Mouse (Mus musculus) lung, postnatal 10 days (tissue): ENCODE measurements around the gene Rpl9-ps1.
A peak's percentile ranks its signal among the peaks of the same experiment; 100 is the strongest.

ENCODE experiments used
- DNase-seq: peaks from one replicate; pipeline ENCODE4 v3.0.0; 2021

Gene Rpl9-ps1

DNA sequence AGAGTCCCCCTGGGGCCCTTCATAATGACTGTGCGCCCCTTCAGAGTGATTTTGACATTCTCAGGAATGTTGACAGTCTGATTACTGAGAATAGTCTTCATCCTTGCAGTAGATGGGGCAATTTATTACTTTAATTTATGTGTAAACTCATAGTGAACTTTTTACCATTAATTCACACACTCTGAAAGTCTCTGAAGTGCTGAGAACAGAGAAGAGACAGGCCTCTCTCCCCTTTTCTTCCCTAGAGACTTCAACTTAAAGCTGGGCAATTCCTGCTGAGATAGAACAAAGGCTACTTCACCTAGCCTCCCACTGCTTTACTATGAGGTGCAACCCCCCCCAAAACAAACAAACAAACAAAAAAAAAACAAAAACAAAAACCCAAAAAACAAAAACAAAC is at the start of gene Rpl9-ps1:
TSS of gene Rpl9-ps1 (minus strand) at position 101 of the 400 bp plus-strand sequence.
- DNase-seq = no peak

DNA sequence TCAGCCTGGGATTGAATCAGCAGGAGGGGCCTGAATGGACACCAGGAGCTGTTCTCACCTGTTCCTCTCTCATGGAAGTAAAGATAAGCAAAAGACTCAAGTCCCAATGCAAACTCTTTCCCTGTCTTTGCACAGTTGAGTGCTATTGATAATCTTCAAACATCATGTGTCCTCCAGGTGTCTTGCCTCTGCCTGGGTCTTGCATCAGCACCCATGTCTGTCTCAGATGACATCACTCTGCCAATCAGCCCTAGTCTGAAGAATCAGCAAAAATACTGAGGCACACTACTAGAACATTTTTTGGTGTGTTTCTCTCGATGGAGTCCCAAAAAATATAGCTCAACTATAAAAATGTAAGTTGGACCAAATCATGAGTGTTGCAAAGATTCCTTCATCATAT is 46.6 kb upstream of the Rpl9-ps1 start:
- no peak for DNase-seq

DNA sequence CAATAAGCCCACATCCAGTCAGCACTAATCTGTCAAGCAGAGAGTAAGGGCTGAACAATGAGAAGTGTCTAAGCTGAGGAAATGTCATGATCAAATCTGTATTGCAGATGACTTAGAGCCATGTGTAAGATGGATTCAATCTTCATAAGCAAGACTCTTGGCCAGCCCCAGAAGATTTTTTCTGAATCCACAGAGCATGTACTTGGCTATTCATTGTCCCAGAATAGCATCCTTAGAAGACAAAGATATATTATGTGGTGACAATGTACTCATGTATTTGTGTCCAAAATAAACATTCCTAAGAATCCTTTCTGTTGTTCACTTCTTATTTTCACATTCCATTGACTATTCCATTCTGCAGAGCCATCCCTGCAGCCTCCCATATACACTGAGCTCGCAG is 44.5 kb upstream of the Rpl9-ps1 start:
- no peak for DNase-seq

DNA sequence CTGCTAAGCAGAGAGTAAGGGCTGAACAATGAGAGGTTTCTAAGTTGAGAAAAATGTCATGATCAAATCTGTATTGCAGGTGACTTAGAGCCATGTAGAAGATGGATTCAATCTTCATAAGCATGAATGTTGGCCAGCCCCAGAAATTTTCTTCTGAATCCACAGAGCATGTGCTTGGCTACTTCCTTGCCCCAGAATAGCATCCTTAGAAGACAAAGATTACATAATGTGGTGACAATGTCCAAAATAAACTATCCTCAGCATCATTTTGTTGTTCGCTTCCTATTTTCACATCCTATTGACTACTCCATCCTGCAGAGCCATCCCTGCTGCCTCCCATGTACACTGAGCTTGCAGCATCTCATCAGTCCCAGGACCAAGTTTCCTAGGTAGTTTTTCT is 30.2 kb upstream of the Rpl9-ps1 start:
- no peak for DNase-seq

DNA sequence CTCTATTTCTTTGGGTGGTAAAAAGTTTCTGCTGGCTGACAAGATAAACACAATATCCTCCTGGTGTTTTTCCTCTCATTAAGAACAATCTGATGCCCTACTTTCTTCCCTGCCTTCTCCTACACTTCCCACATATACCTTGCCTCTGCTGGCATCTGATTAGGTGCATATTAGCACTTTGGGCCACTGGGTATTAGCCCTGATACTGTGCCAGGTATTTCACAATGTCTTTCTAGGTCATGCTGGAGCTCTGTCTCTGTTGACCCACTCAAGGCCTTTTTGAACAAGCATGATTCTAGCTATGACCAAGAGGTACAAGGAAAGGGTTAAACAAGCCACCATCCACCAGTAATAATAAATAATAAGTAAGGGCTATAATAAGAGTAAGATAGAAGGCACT is 26.3 kb upstream of the Rpl9-ps1 start:
- no peak for DNase-seq

DNA sequence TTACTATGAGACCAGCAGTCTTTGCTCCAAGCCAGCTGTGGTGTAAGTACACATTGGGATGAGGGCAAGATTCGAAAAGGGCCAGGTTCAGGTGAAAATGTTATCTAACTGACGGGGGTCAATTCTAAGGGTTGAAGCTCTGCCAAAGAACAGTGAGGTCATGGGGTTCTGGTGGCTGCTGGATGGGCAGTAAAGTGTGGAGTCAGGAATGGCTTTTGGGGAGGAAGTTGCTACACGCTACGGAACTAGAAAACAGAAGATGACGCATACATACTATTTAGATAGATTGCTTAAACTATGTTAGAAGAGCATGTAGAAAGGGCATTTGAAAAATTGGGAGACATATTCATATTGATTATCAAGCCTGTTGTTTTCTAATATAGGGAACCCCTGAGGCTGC is 18.1 kb upstream of the Rpl9-ps1 start:
- DNase-seq = no peak

DNA sequence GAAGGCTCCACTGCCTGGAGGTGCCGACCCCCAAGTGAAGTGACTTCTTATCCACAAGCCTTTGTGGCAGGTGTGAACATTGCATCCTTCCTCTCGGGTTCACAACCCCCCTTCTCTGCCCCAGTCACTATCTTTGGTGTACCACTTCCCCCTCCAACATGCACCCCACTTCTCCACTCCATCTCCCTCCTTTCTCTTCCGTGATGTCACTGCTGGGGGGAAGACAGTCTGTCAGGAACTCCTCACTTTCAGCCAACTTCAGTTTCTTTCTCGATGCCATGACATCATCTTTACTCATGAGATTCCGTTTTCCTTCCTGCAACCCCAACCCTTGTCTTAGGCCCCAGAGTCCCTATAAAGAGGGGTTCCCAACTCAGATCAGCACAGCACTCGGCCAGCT is 16.8 kb upstream of the Rpl9-ps1 start, which contains the start of gene Ccl4:
TSS of gene Ccl4 (plus strand) at position 381 of the 400 bp plus-strand sequence.
- DNase-seq = no peak

DNA sequence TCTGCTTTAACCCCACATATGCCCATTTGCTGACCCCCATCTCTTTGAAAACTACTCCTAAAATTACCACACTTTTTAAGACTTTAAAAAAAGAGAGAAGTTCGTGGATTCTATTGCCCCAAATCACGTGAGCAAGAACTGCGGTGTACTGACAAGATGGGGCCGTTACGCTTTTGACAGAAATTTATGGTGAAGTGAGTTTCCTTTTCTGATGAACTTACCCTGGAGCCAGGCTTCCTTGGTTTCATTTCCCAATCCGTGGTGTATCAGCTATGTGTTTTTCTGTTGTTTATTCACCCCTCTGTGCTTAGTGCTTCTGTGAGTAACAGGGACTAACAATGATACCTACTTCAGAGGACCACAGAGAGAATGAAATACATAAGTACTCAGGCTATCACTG is 13.4 kb upstream of the Rpl9-ps1 start:
- DNase-seq = no peak

DNA sequence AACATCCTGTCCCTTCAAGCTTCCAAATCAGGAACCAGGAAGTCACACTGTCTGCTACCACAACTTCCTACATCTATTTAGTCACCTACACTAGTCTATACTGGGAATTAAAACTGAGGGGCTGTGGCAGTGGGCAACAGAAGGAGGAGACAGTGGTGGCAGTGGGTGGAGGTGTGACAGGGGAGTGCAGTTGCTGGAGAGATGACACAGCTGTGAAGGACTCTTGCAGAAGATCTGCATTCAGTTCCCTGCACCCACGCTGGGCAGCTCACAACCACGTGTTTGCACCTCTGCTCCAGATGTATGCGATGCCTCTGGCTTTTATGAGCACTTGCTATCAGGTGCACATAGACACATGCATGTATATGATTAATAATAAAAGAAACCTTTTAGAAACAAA is 12.1 kb upstream of the Rpl9-ps1 start:
- DNase-seq = no peak

DNA sequence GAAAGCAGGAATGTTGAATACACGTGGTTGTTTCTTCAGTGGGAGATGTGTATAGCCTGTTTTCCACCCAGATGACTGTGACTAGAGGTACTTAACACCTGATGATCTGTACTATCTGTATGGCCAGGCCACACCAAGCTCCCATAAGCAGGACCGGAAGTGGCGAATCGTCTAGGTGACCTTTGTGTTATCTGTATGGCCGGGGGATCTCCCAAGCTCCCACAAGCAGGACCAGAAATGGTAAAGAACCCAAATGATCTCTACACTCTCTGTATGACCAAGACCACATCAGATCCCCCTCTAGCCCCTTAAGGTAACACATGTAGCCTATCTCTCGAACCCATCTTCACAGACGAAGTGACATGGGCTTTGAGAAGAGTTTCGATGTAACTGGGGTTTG is 9.2 kb upstream of the Rpl9-ps1 start:
- no peak for DNase-seq

DNA sequence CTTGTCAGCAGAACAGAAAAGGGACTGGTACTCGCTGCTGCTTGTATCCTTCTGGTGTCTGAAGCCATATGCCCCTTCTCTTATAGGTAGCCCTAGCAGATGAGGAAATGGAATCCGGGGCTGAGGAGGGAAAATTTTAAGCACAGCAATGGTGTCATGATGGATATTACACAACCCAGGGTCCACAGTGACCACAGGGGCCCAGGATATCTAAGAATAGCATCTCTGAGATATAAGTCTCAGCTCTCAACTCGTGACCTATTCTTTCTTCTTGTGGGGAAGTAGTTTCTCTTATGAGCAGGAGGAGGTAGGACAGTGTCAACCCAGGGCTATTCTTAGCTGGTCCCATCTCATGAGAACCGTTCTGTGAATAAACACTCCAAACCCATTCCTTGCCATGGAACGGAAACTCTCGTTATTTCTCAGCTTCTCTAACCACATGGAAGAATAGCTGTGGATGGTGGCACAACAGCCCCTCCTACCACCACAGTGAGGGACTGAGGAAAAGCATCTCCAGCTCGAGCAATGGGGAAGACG is 4.0 kb upstream of the Rpl9-ps1 start, which contains the start of gene Ccl3:
TSS of gene Ccl3 (minus strand) at position 51 of the 537 bp plus-strand sequence.
- DNase-seq = no peak

DNA sequence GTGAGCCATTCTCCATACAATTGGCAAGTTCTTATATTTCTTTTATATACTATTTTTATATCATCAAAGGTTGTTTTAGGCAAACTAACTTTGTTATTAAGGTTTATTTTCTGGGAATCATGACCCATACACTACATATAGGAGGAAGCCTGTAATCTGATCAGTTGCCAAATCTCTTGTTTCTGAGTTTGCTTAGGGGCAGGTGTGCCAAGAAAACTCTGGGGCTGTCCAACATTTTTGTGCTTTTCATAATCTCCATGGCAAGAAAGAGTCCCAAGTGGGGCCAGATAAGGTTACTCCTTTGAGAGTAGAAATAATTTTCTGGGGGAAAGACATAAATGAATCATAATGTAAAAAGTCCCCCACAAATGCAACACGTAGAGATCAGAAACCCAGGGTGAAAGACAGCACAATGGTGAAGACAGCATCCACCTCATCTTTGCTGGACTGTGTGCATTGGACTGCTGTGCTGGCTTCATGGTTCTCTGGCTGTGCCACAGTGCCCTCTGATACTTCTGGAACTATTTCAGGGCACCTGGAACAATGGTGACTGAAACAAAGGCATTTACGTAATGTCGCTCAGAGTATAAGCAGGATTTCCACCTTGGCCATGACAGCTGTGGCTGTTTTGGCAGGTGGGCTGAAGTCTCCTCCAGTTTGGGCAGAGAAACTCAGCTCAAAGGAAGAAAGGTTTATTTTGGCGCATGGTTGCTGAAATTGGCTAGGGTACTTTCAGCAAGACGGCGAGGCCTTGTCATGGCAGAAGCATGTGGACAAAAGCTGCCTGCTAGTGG is 1.1 kb upstream of the Rpl9-ps1 start:
- DNase-seq = no peak

DNA sequence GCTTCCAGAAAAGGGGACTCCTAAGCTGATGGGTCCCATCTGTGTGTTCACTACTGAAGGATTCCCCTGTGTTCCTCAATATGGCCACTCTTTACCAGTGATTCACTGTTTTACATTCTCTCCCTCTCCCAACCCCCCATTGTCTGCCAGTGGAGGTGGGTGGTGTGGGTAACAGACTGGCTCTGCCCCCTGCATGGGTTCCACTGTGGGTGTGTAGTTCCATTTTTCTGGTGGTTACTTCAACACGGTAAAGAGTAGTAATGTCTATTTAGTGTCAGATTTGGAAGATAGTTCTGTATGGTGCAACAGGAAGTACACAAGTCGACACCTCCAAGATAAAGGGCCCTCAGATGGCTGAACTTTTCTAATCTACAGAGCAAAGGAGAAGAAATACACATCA is 4.2 kb downstream of the Rpl9-ps1 start:
- DNase-seq = no peak

DNA sequence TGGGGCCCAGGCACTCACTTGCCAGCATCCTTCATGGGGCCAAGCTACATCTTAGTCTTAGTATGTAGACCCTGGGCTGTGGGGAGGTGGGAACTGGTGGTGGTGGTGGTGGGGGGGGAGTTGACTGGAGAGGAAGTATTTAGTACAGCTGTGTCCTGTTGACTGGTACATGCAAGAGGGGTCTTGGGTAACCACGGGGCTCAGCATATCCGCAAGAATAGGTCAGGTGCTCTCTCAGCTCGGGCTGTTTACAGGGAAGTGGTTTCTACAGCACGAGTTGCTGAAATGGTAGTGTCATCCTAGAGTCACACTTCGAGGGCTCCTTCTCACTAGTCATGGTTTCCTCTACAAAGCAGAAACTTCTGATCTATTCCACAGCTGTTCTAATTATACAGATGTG is 5.3 kb downstream of the Rpl9-ps1 start:
- DNase-seq = peak; percentile 27

DNA sequence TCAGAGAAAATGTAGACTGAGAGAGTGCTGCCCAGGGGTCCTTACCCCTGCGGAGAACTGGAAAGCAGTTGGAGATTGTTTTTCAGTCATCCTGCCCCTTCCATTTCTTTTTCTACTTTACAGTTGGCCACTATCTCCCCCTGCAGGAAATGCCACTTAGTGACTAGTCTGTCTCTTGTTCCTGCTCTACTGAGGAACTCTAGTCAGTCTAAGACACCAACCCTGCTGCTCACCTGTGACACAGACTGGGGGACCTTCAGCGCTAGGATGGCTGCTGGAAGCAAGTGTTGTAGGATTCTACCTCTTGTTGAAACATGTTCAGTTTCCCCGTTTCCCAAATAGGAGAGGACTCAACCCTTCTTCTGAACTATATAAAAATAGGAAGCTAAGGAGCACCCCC is 5.9 kb downstream of the Rpl9-ps1 start:
- DNase-seq = peak; percentile 15

DNA sequence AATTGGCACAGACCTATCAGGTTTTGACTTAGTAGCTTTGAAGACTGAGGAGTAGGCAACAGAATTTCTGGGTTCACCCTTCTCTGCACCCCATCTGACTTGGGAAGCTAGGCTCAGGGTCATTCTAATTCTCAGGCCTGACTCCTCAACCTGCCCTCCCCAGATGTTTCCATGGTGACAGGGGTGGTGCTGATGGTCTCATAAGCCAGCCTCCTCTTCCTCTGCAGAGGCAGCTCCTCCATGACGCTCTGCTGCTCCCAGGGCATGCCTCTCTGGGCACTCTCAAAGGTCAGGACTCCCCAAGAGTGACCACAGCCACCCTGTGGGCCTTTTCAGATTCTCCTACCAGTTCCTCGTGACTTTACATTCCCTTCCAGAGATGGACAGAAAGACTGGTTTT is 6.5 kb downstream of the Rpl9-ps1 start:
- DNase-seq = no peak

DNA sequence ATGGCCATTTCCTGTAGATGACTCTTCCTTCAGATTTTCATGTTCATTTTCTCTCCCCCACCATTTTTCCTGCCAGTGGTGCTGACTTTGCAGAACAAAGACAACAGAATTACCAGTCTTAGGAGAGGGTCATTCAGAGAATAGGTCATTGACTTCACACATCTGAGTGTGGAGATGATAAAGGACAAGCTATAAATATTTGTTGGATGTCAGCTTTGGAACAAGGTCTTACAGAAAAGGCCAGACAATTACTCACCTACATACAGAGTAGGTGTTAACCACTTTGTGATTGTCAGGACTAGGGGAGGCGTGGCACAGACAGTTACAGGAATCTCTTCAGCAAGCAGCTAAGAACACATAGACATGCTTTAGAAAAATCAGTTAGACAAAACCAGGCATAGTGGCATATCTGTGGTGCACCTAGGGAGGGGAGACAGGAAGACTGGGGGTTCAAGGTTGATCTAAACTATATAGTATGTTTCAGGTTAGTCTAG is 8.6 kb downstream of the Rpl9-ps1 start:
- no peak for DNase-seq

DNA sequence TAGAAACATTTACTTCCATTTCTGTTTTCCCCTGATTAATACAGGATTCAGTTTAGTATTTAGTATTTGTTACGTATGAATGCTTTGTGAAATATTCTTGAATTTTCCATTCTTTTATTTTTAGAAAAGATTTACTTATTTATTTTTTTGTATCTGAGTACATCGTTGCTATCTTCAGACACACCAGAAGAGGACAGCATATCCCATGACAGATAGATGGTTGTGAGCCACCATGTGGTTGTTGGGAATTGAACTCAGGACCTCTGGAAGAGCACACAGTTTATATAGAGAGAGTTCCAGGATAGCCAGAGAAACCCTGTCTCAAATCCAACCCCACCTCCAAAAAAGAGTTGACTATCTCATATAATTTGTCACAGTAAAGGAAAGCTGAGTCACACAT is 10.5 kb downstream of the Rpl9-ps1 start:
- no peak for DNase-seq

DNA sequence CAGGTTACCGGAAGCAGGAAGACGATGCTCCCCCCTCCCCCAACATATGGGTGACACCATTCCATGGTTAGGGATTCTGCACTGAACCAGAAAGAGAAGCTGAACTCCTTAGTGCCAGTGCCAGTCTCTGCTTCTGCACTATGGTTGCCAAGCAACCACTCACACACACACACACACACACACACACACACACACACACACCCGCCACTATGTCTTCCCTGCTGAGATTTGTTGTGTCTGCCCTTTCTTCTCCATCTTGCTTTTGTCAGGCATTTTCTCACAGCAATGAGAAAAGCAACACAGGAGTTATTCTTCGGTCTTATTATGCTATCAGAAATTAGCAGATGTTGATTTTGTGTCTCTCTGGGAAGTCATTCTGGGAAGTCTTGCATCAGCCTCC is 11.0 kb downstream of the Rpl9-ps1 start:
- no peak for DNase-seq

DNA sequence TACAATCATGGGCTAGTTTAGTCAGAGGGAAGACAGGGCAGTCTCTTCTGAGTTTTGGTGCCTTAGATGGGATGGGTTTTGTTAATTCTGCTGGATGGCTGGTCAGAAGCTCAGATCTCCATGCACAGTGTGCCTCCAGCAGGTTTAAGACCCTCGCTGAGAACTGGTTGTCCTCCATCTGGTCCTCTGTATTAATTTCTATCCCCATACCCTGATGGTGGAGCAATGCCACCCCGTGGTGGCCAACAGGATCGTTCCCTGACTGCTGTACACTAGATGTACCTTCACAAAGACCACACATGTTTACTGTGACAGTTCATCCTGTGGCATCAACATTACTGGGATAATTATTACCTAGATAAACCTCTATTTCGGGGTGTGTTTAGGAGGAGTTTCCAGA is 12.7 kb downstream of the Rpl9-ps1 start:
- DNase-seq = no peak

DNA sequence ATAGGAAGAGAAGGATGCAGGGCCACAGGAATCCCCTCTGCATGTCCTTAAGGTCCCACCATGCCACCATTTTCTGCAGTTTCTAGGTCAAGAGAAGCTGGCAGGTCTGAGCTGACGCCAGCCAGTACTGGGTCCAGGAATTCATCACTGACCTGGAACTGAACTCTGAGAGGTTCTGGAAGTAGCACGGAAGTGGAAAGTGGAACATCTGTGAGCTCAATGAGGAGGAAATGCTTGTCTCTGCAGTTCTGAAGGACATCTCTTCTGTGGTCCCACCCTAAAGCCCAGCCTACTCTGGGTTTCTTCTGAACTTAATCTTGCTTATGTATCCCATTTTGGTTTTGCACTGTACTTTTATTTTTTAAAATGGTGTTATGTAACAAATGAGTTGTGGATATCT is 14.4 kb downstream of the Rpl9-ps1 start:
- no peak for DNase-seq

DNA sequence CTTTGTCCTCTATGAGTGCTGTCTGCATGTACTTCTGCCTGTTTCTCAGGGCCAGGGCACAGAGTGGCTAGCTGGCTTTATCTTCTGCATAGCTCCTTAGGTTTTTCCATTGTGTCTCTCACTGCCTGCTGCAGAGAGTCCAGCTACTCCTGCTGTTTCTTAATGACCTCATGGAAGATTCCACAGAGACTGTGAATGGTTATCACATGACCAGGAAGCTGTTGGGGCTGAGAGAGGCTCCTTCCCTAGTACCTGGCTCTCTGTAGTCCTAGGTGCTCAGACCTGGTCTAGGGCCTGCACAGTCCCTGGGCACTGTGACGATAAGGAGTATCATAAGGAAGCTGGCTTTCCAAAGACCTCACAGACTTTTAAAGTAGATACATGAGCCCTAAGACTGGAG is 14.8 kb downstream of the Rpl9-ps1 start:
- DNase-seq = no peak

DNA sequence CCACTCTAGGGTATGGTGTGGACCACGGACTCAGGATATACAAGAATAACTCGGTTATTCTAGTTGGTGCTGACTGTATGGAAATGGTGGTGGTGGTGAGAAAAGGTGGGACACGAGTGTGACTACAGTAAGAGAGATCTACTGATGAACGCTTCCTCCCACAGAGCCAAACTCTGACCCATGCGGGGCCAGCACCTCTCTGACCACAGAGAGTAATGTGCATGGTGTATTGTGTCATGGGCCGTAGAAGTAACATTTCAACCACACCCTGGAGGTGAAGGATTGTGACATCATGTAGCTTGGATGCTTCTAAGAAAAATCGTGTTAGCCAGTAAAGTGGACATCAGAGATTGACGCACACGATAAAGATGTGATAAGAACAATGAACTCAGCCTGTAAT is 16.6 kb downstream of the Rpl9-ps1 start:
- DNase-seq = no peak

DNA sequence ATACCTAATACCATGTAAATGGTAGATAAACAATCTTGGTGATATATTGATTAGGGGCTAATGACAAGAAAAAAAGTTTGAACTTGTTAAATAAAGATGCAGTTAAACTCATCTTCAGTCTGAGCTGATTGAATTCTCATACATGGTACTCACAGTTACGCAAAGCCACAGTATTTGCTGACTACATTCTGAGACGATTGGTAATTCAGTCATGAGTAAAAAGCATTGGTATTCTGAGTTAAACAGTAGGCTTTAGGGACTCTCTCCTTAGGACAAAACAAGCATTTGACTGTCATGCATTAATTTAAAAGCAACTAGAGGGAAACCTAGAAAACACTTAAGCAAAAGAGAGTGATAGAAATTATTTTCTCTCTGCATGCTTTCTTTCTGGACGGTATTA is 21.8 kb downstream of the Rpl9-ps1 start:
- DNase-seq = no peak

DNA sequence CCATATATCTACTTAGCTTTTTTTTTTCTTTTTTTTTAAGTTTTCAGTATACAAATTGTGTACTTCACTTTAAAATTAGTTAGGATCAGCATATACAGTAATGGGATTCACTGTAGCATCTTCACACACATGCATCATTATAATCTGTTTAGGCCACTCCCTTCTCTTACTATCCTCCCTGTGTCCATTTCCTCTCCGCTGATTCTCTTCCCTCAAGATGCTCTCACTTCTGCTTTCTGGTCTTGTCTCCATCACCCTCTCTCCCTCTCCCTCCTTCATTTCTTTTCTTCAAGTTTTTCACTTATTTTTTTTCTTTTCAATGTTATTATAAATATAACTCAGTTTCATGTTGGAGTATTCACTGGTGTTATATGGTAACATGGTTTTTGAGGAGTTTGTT is 26.4 kb downstream of the Rpl9-ps1 start:
- DNase-seq = no peak
